Mouse (Mus musculus) adrenal gland, adult 18-20 months (tissue): Measurements from ENCODE around the gene Pon2. TPM values are rescaled to one million over a fixed set of nuclear protein-coding genes. Genes with fewer than 3 reads are reported as not detected.

Experiments used
- DNase-seq, 2 experiments: peaks; one replicate each; pipeline ENCODE4 v3.0.0; 2021 to 2022; ENCODE audit warnings: low spot score in 2 of 2
- total RNA-seq, 2 experiments: library from RNA; stranded (reverse); gene quantifications; 1 replicate in 1 of 2; 2 replicates in 1 of 2; pipeline ENCODE4 v1.2.3; 2021

Pon2 gene
- total RNA-seq, 2 experiments from 2014 or later: 29.0 to 43.8 TPM

DNA sequence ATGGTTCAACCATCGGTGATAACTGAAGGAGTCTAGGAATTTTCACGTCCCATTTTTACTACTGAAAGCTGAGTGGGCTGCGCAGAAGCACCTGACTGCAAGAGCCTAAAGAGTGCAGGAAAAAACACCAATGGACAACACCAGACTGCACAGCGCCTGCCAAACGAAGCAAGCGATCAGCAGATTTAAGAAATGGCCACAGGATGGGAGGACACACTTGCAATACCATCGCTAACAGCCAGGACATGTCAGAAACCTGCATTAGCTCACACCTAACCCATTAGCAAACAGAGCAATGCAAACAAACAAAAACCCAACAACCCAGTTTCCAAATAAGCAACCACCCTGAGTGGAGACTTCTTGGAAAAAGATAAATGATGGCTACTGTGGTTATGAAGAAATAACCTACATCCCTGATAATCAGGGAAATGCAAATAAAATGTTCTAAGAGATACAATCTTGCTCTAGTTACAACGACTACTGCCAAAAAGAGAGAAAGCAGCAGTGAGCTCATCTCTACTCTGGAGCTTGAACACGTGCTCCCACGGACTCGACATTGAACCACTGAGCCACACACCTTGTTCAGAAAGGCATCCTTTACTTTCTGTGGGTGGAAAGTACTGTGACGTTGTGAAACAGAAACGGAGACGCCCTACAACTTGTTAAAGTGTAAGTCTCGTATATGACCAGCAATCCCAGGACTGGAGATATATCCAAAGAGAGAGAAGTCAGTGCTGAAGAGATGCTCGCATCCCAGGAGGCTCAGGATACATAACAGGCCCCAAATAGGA is 3.4 kb downstream of the Pon2 start:
- DNase-seq: no peak

DNA sequence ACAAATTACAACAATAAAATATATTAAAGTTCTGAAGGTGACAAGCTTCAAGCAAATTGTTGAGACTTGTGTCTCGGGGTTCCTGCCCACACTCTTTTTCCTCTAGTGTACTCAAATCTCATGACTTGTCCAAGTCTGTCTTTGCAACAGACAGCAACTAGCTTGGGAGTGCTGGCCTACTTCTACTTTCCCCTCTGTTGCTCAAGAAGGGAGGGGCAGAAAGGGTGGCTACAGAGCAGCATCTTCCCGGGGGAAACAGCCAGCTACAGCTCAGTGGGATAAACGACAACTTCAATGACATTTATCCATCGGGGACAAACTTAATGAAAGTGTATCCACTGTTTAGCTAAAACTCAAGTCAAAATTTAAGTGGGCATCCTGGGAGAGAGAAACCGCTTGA is 5.4 kb downstream of the Pon2 start:
- DNase-seq: no peak

DNA sequence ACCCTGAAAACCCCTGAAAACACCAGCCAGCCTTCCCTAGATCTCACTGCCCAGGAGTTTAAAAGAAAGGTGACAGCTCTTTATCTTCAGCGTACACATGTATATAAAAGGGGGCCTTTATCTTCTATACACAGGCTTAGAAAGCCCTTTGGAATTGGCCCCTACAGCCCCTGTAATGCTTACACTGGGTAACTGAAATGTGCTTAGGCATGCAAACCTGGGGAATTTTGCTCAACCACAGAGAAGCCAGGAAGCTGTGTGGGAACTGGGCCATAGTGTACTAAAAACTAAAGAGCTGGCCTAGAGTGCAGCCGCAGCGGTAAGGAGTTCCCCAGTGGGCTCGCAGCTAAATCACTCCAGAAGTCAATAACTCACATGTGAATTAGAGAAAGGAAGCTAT is 6.8 kb downstream of the Pon2 start:
- DNase-seq: no peak

DNA sequence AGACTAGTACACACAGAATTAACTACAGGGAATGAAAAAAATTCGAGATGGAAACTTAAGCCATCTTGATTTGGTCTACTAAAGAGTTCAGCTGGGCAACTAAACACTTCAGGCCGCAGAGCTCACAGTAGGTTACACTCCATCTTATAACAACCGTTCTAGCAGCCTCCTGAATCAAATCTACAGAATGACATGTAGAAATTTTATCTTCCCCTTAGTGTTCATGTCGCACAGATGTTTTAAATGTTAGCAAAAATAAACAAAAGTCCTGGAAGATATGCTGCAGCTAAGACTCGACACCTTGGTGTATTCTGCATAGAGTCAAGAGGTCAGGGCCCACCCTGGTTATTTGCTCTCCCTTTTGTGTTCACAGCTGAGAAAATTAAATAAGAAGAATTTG is 10.3 kb downstream of the Pon2 start:
- DNase-seq: no peak

DNA sequence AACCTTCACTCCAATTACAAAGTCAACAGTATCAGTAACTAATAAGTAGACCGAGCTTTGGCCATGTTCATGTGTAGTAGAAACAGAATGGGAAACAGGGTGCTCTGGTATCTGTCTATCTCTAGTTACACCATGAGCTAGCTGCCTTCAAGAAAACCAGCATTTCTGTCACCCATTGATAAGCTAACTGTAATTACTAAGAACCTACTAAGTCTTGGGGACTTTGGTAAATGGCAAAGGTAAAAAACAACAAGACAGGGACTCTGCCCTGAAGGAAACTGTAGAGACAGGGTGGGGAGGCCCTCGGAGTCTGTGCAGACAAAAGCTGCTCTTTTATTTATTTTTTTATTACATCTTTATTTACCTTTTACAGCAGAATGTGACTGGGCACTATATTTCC is 10.9 kb downstream of the Pon2 start:
- DNase-seq: no peak

DNA sequence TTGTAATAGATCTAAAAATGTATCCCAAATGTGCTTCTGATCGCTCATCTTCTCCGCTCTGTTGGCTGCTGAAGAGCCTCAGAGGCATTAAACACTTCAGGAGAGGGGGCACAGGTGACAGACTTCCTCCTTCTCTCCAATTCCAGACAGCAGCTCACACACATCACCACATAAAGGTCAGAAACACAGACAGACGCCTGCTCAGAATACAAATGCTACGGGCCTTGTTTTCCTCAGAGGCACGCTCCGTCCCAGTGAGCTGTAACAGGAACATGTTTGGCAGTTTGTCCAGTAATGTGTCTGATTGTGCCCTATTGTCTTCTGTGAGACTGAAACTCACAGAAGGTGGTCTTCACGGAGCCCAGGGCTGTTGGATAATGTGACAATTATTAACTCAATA is 15.8 kb downstream of the Pon2 start:
- DNase-seq: no peak

DNA sequence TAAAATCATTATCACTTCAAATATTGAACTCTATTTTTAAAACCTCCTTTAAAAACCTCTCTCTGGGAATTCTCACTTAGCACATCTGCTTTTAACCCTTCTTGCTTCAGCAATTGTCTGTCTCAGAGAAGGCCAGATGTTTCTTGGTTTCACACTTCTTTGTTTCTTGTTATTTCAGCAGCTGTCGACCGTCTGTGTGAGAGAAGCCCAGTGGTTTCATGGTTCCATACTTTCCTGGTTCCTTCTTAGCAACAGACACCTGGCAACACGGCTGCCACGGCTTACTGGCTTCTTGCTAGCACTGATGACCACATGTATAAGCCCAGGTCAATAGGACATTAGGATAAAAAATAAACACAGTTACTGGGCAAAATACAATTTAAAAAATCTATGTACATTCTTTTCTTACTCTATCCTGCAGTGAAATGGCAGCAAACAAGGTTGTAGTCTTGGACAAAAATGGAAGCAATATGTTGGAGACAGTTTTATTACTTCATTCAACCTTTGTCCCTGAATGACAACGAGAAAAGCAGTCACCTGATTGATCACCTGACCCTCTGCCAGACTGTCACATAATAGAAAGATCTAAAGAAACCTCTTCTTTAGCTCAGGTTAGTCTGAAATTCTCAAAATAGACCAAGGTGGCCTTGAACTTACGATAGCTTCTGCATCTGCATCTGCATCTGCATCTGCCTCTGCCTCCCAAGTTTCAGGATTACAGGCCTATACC is 17.5 kb downstream of the Pon2 start:
- no peak for DNase-seq

DNA sequence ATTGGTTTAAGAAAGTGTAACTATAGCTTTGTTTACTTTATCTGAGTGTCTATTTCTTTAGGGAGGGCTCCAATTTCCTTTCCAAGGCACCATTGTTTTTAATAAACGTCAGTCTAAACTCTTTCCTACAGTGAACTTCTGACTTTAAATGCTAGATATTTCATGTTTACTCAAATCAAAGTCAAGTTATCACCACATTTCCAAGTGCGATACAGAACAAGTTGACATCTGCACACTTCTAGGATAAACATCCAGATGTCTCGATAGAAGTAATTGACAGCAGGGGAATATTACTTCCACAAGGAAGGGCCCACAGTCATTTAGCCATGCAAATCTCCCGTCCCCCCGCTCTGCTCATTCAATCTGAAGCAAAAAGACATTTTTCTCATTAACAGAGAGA is 20.3 kb downstream of the Pon2 start:
- DNase-seq: no peak

DNA sequence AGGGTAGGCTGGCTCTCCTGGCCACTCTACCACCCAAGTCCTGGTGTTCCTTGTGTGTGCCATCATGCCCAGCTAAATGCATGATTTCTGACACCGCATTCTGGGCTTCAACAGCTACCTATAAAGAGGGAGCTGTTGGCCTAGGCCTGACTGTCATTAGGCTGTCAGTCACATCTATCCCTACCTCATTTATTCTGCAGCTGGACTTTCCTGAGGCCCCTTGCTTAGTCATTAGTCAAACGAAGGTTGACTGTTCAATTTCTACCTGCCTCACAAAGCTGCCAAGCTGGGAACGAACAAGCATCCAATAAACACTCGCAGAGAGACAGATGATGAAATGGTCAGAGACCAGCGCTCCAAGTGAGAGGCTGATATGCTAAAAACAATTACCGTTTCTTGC is 28.6 kb downstream of the Pon2 start:
- DNase-seq: no peak

DNA sequence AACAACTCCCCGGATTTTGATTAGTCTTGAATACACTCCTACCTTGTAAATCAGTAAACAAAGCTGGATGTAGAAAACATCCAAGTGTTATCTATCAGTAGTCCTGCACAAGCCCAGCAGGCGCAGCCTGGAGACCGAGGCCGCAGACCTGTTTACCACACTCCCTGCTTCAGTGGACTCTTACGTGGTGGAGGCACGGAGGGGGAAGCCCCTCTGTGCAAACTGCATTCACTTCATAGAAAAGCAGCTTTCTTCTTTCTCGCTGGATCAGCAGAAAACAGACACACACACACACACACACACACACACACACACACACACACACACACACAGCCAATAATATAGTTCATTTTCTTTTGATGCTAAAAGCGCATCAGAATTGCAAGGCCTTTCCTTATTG is 33.5 kb downstream of the Pon2 start:
- DNase-seq: no peak

DNA sequence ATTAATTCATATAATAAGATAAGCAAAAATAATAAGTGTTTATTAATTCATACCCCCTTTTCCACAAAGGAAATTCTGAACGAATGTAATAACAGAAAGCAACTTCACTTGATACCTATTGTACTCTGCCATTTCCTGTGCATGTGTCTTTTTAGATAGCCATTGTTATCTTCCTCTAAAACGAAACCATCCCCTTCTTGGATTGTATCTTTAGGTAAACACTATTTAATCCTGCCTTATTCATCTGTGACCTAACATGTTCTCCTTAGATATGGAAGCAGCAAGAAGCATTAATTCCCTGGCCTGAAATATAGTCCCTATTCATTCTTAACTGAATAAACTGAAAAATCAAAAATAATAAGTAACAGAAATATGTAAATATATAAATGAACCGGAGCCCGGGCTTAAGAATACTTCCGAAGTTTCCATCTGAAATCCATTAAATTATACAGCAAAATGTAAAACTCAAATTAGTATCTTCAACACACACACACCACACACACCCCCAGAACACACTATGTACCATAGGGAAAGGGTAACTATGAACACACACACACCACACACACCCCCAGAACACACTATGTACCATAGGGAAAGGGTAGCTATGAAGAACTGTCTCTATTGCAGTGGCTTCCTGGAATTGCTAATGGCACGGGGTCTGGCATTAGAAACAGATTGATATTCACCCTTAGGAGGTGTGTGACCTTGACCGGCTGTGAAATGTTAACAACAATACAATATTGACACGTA is 34.8 kb downstream of the Pon2 start:
- no peak for DNase-seq

DNA sequence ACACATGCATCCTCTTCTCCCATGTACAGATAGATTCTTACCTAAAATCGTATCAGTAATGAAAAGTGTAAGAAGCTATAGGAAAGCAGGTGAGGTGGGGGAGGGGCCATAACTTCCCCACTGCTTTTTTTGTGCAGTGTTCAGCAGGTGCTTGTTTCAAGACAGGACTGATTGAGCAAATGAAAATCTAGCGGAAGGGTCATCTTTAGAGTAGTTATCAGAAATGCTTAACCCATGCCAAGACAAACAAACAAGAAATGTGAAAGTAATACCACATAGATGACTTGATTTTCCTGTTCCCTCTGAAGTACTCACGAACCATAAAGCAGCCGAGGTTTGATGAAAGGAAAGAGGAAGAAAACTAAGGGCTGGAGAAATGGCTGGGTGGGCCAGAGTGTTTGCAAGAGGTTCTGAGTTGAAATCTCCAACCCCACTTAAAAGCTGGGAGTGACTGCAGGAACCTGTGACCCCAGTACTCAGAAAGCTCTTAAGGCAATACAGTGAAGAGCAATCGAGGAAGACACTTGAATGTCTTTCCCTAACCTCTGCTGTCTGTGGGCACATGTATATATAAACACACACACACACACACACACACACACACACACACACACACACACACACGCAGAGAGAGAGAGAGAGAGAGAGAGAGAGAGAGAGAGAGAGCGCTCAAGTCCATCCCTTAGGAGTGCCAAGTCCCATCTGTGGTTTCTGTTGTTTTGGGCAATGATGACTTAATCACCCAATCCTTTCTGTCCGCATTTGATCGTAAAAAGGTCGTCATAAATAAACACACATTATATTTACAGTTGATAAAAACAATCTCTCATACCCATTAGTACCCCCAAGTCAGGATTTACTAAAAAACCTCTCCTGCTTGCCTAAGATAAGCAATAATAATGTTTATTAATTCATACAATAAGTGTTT is 35.7 kb downstream of the Pon2 start:
- DNase-seq: no peak

DNA sequence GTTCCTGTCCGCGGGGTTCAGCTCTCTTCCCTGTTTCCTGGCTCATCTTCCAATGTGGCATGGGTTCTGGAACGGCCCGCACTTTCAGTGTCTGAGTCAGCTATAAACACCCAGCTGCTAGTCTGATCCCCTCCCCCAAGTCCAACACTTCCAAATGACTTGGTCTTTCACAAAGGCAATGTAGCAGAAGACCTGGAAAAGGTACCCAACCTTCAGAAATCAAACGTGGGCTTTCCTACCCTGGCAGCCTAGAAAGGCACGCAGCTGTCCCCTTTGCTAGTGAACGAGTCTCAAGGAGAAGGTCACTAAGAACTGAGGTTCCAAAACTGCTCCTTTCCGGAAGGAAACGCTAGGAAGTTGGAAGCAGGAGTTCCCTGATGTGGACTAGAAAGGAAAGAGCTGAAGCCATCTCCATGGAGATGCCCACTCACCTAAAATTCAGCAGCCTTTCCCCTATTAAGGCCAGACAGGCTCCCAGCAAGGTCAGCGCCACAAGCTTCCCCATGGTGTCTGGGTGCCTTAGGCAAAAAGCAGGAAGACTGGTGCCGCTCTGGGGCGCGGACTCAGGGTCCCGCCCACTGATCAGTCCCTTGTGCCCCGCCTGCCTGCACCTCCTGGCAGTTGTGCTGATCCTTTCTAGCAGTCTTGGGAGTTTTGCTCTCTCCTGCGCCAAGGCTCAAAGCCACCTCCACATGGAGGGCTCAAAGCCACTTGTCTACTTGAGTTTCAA is 42.4 kb downstream of the Pon2 start, which contains the start of gene Pon3:
Pon3 (minus strand) TSS at position 565 of the 730 bp plus-strand sequence.
- peak; percentile 61 to 63 for DNase-seq

DNA sequence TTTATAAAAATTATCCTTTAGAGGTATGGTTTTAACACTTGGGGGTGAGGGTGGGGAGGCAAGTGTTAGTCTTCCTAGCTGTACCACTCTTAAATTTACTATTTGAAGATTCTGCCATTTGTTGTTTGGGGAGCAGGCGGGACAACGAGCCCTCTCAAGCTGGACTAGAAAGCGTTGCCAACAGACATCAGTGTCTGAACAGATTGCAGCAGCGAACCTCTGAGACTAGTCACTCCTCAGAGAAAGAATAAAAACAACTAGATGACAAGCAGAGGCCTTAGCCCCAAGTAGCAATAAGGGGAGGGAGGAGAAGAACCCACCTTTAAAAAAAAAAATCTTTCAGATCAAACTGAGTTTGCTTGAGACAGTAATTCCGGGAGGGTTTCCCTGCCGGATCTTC is 43.0 kb downstream of the Pon2 start:
- no peak for DNase-seq

DNA sequence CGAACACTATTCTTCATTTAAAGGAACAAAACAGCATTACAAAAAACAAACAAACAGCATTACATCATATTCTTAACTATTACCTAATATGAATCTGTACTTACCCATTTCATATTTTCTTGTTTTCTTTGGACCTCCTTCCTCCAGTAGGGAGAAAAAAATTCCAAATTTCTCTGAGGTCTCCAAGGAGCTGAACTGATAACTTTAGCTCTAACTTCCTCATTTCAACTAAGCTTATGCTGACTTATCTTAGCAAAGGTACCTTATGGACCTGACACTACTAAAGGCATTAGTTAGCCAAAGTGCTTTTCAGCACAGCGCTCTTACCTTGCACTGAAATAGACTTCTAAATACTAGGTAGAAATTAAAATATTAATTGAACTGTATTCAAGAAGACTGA is 43.4 kb downstream of the Pon2 start:
- DNase-seq: no peak

DNA sequence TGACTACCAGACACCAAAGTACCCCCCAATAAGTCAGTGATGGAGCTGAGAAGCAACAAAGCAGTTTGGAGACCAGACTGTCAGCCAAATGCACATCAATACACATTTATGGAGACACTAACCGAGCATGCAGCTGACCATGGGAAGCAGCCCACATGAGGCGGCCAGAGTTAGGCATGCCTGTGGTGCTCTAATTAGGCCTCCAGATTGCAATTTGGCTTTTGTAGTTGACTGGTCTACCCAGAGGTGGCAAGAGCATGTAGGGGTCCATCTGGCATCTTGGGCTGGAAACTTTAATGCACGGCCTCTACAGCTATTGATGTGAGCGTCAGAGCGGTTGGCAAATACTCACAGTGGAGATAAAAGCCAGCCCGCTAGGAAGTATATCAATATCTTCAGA is 52.3 kb downstream of the Pon2 start:
- no peak for DNase-seq

DNA sequence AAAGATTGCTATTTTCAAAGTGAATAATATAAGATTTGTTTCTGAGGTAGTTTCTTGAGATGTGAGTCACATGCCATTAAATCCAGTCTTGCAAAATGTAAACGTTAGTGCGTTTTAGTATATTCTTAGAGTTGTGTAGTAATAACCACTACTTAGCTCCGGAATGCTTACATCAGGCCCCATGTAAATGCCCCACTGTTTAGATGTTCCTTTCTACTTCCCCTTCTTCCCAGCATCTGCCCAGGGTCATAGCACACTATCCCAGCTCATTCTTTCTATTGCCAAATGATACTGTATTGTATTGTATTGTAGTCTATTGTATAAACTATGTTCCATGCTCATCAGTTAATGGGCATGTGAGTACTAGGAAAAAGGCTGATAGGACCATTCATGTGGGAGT is 59.5 kb downstream of the Pon2 start:
- no peak for DNase-seq

DNA sequence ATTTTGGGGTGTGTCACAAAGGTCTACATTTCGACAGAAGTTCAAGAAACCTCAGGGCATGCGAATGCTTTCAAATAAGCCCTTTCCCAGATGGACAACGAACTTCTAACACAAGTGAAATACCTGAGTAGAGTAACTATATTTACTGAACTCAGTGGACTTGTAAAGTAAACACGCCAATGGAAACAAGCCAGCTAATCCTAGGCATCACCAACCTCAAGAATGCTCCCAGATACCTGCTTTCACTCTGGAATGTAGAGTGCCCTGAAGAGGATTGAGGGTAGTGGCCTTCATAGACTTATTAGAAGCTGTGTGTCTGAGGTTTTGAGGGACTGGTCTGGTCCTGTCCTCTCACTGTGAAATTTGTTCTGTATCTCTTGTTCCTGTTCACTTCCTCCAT is 60.7 kb downstream of the Pon2 start:
- DNase-seq: no peak

DNA sequence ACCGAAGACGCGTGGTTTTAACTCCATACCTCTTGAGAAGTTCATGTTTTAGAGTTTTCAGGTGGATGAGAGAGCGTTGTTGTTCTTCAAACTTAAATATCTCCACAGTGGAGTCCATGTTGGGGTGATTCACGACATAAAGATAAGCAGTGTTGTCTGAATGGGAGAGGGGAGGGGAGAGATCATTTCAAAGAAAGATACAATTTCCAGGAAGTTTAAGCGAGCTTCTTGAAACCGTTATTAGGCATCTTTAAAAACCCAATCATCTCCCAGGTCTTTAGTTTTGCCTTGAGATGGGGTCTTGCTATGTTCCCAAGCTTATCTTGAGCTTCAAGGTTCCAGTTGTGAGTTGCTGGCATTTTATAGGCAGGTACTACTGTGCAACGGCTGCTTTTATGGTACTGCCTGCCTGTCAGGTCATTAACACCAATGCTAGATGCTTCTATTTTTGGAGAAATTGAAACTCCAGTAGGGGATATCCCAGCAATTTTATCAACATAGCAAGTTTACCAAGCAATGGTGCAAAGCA is 61.3 kb downstream of the Pon2 start:
- no peak for DNase-seq

DNA sequence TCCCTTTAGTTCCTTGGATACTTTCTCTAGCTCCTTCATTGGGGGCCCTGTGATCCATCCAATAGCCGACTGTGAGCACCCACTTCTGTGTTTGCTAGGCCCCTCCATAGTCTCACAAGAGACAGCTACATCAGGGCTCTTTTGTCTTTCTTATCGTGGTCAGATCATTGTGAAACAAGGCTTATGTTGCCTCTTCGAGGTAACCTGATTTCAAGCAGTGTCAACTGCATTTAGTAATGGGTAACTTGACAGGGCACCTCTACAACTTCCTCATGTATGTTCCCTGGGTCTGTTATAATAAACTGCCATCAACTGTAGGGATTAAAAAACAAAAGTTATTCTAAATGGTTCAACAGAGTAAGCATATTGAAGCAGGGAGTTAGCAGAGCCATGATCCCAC is 63.7 kb downstream of the Pon2 start:
- DNase-seq: no peak
